Mouse (Mus musculus) testis, adult 2 months (tissue): ENCODE measurements around the gene Phf7. TPM values are rescaled to one million over a fixed set of nuclear protein-coding genes. Genes with fewer than 3 reads are reported as not detected.
A peak's percentile ranks its signal among the peaks of the same experiment; 100 is the strongest.

Source experiments
- H3K27ac ChIP-seq: fragments of 200-500 bp; 2 replicates; pipeline ENCODE4 v1.5.1; 2012; ENCODE audit warnings: low read depth, low read length; ENCODE audit not compliant: control insufficient read depth, insufficient read depth
- H3K27me3 ChIP-seq: fragments of 200-500 bp; 2 replicates; pipeline ENCODE4 v1.6.1; 2012; ENCODE audit warnings: mild to moderate bottlenecking, low read length, moderate library complexity; ENCODE audit not compliant: control insufficient read depth, insufficient read depth
- H3K36me3 ChIP-seq: fragments of 200-500 bp; 2 replicates; pipeline ENCODE4 v1.6.1; 2012; ENCODE audit warnings: mild to moderate bottlenecking, low read length; ENCODE audit not compliant: control insufficient read depth, insufficient read depth
- H3K4me1 ChIP-seq: fragments of 200-500 bp; 2 replicates; pipeline ENCODE4 v1.6.1; 2012; ENCODE audit warnings: low read length; ENCODE audit not compliant: control insufficient read depth, insufficient read depth
- H3K4me3 ChIP-seq: fragments of 200-500 bp; 2 replicates; pipeline ENCODE4 v1.5.1; 2012; ENCODE audit warnings: low read depth, mild to moderate bottlenecking, low read length, moderate library complexity, mixed read lengths; ENCODE audit not compliant: control insufficient read depth
- CTCF ChIP-seq: fragments of 200-500 bp; IDR thresholded peaks from 2 replicates; pipeline ENCODE4 v1.5.1; 2012; ENCODE audit warnings: low read depth, mild to moderate bottlenecking, inconsistent platforms, low read length, moderate library complexity; ENCODE audit not compliant: control insufficient read depth, insufficient read depth, insufficient replicate concordance
- POLR2A ChIP-seq: fragments of 200-500 bp; IDR thresholded peaks from 2 replicates; pipeline ENCODE4 v1.6.1; 2012; ENCODE audit warnings: low read depth, mild to moderate bottlenecking, inconsistent platforms, low read length, moderate library complexity; ENCODE audit not compliant: control insufficient read depth
- polyA plus RNA-seq: library from polyadenylated mRNA; depleted of rRNA; stranded (reverse); fragments of >200 nt; gene quantifications from 2 replicates; pipeline ENCODE4 v1.2.3, GENCODE M21; 2012

The Phf7 gene
- polyA plus RNA-seq, 1 experiment, result 1,194 TPM

DNA sequence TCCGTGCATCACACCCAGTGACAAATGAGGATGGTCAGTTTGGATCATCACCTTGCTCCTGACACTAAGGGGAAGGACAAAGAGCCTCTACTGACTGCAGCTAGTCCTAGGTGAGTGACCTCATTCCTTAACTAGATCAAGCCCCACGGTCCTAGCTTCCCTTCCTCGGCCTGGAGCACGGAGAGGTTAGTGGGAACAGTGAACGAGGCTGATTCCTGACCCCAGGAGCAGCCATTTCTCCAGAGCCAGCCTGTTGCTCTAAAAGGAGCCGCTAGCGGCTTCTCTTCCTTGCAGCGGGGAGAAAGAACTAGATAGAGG, 45.9 kb downstream of the Phf7 start:
- 0 out of 2 replicates have a peak overlapping the region, but pooled peaks have one; percentile 8 for H3K27ac ChIP-seq
- TF ChIP-seq CTCF (no peak), POLR2A (no peak)
- H3K36me3 ChIP-seq, result no peaks in the 10 kb centered on the region
- peaks cover 13% of the 10 kb centered on the region for H3K4me1 ChIP-seq
- no peaks in the 10 kb centered on the region for H3K27me3 ChIP-seq
- peak overlapping the region; percentile 19 for H3K4me3 ChIP-seq

DNA sequence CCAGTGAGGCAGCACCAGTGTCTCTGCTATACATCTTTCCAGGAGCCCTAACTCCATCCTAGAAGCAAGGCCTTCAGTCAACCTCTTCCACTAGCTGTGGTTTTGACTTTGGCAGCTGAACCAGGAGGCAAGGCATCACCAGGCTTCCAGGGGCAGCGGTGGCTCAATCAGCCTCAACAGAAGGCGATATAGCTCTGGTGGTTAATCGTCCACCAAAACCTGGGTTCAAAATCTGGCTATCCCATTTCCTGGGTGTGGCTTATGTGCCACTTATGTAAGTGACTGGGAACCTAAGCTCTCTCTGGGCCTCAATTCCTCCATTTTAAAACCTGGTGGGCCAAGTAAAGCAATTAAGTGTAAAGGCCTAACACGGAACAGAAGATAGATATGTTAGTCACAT, 46.3 kb downstream of the Phf7 start:
- Histone ChIP-seq H3K36me3 (no peaks in the 10 kb centered on the region), H3K27ac (no peak overlapping the region)

DNA sequence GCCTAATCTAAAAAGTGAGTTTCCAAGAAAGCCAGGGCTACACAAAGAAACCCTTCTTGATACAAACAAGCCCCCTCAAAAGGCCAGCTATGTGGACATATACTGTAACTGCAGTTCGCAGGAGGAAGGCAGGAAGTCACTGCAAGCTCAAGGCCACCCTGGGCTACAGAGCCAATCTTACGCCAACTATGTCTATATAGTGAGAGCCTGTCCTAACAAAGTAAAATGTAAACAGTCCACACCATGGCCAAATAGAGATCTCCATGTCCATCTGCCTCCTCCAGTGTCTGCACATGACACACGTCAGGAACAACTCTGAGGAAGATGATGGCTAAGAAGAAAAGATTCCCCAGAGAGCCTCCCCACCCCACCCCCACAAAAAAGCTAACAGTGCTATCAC, 51.1 kb downstream of the Phf7 start:
- no peaks in the 10 kb centered on the region for H3K36me3 ChIP-seq
- peaks cover 1% of the 10 kb centered on the region for H3K4me1 ChIP-seq
- H3K27me3 ChIP-seq, result no peaks in the 10 kb centered on the region
- no peak overlapping the region for H3K4me3 ChIP-seq
- TF ChIP-seq CTCF (no peak), POLR2A (no peak)
- H3K27ac ChIP-seq, result no peak overlapping the region

More for the DNA sequence above, 46.3 kb downstream of the Phf7 start:
- TF ChIP-seq CTCF (no peak), POLR2A (no peak)
- Histone ChIP-seq H3K4me3 (no peak overlapping the region), H3K27me3 (no peaks in the 10 kb centered on the region), H3K4me1 (peaks cover 13% of the 10 kb centered on the region)

DNA sequence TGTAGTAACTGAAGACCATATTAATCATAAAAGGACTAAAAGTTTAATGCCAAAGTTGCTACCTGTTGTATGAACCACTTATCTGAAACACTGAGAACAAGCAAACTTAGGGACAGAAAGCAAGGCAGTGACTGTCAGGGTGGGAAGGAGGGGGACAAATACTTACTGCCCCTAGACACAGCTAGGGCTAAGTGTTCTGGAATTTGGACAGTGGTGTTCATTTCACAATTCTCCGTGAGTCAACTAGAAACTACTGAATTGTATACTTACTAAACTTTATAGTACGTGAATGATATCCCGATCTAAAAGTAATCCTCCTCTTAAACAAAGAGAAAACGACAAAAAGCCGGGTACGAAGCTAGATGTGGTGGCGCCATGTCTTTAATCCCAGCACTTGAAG, 51.5 kb downstream of the Phf7 start:
- H3K4me3 ChIP-seq, result no peak overlapping the region
- H3K27me3 ChIP-seq, result no peaks in the 10 kb centered on the region
- H3K36me3 ChIP-seq, result no peaks in the 10 kb centered on the region
- H3K4me1 ChIP-seq, result peaks cover 2% of the 10 kb centered on the region; the same call in 1 of the 2 replicates
- no peak overlapping the region for H3K27ac ChIP-seq
- TF ChIP-seq POLR2A (no peak), CTCF (no peak)

DNA sequence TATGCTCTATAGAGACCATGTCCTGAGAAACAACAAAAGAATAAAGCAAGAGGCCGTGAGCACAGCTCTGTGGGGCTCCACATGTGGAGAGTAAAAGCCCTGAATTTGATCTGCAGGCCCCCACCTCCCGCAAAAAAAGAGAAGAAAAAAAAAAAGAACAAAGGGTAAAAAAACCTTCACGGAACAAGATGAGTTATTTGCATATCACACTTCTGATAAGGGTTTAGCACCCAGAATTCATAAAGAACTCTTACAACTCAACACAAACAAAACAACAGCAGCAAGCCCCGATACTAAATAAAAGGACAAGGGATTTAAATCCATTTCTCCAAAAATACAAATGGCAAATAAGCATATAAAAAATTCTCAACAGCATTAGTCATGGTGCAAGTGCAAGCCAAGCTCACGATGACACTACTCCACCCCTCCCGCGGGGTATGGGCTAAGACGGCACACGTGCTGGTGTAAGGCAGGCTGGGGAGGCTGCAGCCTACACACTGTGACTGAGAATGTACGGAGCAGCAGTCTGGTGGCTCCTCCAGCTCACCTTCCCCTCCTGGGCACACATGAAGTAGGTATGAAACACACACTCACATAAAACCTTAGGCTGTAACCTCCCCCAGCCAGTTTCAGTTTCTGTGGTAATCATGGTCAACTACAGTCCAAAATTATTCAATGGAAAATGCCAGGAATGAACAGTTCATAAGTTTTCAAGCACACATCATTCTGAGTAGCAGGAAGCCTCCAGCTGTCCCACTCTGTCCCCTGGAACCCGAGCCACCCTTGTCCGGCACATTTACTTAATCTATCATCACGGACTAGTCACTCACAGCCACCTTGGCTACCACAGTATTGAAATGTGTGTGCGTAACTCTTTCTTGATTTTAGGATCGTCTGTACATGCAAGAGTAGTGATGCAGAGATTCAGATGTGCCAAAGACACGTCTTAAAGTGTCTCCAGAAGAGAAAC, 53.3 kb downstream of the Phf7 start:
- no peak for TF ChIP-seq POLR2A
- TF ChIP-seq CTCF, result no peak
- no peaks in the 10 kb centered on the region for H3K27me3 ChIP-seq
- H3K4me3 ChIP-seq, result no peak overlapping the region
- H3K4me1 ChIP-seq, result peaks cover 2% of the 10 kb centered on the region; the same call in 1 of the 2 replicates
- H3K27ac ChIP-seq, result no peak overlapping the region
- H3K36me3 ChIP-seq, result no peaks in the 10 kb centered on the region

GRCm38 (mm10) chr14:31195968-31196367, 55.1 kb downstream of the Phf7 start:
- Histone ChIP-seq H3K4me3 (no peak overlapping the region), H3K27ac (no peak overlapping the region), H3K27me3 (no peaks in the 10 kb centered on the region), H3K36me3 (no peaks in the 10 kb centered on the region), H3K4me1 (peaks cover 2% of the 10 kb centered on the region; the same call in 1 of the 2 replicates)
- TF ChIP-seq CTCF, result no peak; the same call in 1 of the 2 replicates
- TF ChIP-seq POLR2A, result no peak

DNA sequence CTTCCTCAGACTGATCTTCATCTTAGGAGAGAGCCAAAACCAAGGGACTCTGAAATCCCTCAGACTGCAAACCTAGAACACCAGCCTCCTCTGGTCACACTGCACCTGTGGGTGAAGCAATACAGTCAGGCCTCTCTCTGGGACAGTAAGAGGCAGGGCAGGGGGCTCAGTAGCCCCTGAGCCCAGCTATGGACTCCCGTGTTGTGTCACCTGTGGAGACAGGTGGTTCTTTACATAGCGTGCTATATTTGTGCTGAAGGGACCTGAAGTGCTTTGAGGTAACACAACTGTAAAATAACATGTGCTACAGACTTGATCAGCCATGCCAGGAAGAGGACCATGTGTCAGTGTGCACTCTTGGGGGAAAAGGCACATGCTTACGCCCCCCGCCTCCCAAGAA, 55.6 kb downstream of the Phf7 start:
- no peak for TF ChIP-seq CTCF
- no peak for TF ChIP-seq POLR2A
- H3K27ac ChIP-seq, result no peak overlapping the region
- H3K4me3 ChIP-seq, result no peak overlapping the region
- no peaks in the 10 kb centered on the region for H3K27me3 ChIP-seq
- H3K4me1 ChIP-seq, result peaks cover 2% of the 10 kb centered on the region; the same call in 1 of the 2 replicates
- H3K36me3 ChIP-seq, result no peaks in the 10 kb centered on the region
